In the genomic region with DNA sequence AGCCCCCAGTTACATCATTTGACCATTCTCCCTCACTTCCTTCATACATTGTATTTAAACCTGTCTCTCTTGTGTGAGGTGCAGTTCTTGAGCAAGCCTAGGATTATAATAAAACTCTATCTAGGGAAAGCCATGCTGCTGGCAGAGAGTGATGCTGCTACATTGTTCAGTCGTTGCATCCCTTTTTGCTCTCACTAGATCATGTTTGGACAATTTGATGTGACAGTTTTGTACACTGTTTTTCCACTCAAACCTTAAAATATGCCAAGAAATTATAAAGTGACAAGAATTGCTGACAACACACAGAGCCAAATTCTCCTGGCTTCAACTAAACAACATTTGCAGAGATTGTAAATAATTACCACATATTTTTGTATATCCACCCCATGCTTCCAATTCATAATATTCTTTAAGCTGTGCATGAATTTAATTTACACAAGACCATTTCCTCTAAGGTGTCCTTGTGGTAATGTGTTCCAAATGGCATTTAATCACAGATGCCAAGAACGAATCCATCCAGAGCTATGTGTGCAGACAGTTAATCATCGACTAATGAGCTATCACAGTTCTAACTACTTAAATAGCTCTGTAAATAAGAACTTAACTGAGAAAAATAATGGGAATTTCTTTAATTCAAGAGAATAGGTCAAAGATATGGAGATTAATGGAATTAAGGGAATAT, we compare ENCODE assay signal across 28 mouse cellular contexts.
DNase-seq lines count a peak whose midpoint lies in the region; ATAC-seq and TF ChIP-seq lines count a peak whose summit lies in the region.
"Had no signal": no experiment of that assay in that cellular context is flagged by ENCODE, and none has a peak within 500 bp of the region (broad histone marks: within the 10 kb centered on the region; RNA-seq: fewer than 3 reads in every experiment).

No protein-coding gene starts in this region.

- no peak for TF ChIP-seq POLR2A in brain, embryonic 14.5 days (IDR thresholded peaks at IDR 0.05; ENCODE audit: borderline replicate concordance, extremely low read depth, insufficient read depth, insufficient read length, poor library complexity, severe bottlenecking)

- no peak overlapping the region for H3K4me2 ChIP-seq in forebrain, embryonic 15.5 days (replicated peaks)
- no peak overlapping the region for H3K4me2 ChIP-seq in lung, embryonic 14.5 days
- H3K4me2 ChIP-seq in forebrain, postnatal 0 days (ENCODE audit: low read depth), result no peak overlapping the region
- H3K4me2 ChIP-seq: embryonic facial prominence, embryonic 13.5 days; hindbrain, embryonic 12.5 days; kidney, embryonic 15.5 days; limb, embryonic 13.5 days; liver, embryonic 11.5 days; neural tube, embryonic 12.5 days had no signal

- no peak overlapping the region for H3K27ac ChIP-seq in forebrain, embryonic 15.5 days (replicated peaks)
- no peak overlapping the region for H3K27ac ChIP-seq in forebrain, embryonic 10.5 days
- no peak overlapping the region for H3K27ac ChIP-seq in lung, embryonic 14.5 days (ENCODE audit: low read depth)
- no peak overlapping the region for H3K27ac ChIP-seq in forebrain, postnatal 0 days (ENCODE audit: low read depth, low read length)
- H3K27ac ChIP-seq: embryonic facial prominence, embryonic 13.5 days; hindbrain, embryonic 12.5 days; kidney, embryonic 15.5 days; limb, embryonic 13.5 days; neural tube, embryonic 12.5 days had no signal

- ATAC-seq in forebrain, embryonic 15.5 days (replicated peaks), result peak; percentile 63
- ATAC-seq in lung, embryonic 14.5 days (ENCODE audit: insufficient read depth), result peak; percentile 38; the same call in 1 of the 2 replicates
- no peak for ATAC-seq in forebrain, postnatal 0 days

- no peak for DNase-seq in forebrain, embryonic 10.5 days (ENCODE audit: extremely low spot score, low spot score)
- peak; percentile 34 for DNase-seq in lung, embryonic 14.5 days
- no peak for DNase-seq in lung, postnatal 4 days
- peak; percentile 71 for DNase-seq in brain, embryonic 14.5 days (ENCODE audit: low read depth)
- DNase-seq in forebrain, postnatal 0 days, result peak; percentile 27
- DNase-seq in adrenal gland, adult (ENCODE audit: inconsistent age in 2 of 2, low spot score in 1 of 2), result no peak
- DNase-seq: adrenal gland, adult 8-10 months; B cell, adult 2 months; cerebellum, adult 11 months; cerebellum, adult 9-11 months; embryo, embryonic 11 days; gastrocnemius, postnatal 14 days; heart, postnatal 14 days; kidney, adult 18-20 months; kidney, postnatal 36 days; lung, postnatal 36 days; midbrain, embryonic 14.5 days; thymus, adult 2 months; thymus, postnatal 4 days had no signal

- no peaks in the 10 kb centered on the region for H3K4me1 ChIP-seq in forebrain, embryonic 15.5 days
- H3K4me1 ChIP-seq in forebrain, embryonic 10.5 days, result no peaks in the 10 kb centered on the region
- no peaks in the 10 kb centered on the region for H3K4me1 ChIP-seq in lung, embryonic 14.5 days (ENCODE audit: insufficient read depth)
- no peaks in the 10 kb centered on the region for H3K4me1 ChIP-seq in forebrain, postnatal 0 days (ENCODE audit: insufficient read depth)
- H3K4me1 ChIP-seq: embryonic facial prominence, embryonic 13.5 days; hindbrain, embryonic 12.5 days; kidney, embryonic 15.5 days; limb, embryonic 13.5 days; megakaryocyte, embryonic 14.5 days; neural tube, embryonic 12.5 days had no signal

- TF ChIP-seq CTCF in lung, embryonic 14.5 days (IDR thresholded peaks at IDR 0.05; ENCODE audit: low read depth), result no peak
- TF ChIP-seq CTCF in brain, embryonic 14.5 days (IDR thresholded peaks at IDR 0.05; ENCODE audit: borderline replicate concordance, extremely low read depth, insufficient read depth, insufficient read length), result no peak
- TF ChIP-seq CTCF in forebrain, postnatal 0 days (IDR thresholded peaks at IDR 0.05; ENCODE audit: low read depth), result no peak

- H3K27me3 ChIP-seq in forebrain, embryonic 15.5 days, result no peaks in the 10 kb centered on the region
- H3K27me3 ChIP-seq in forebrain, embryonic 10.5 days (ENCODE audit: poor library complexity, severe bottlenecking), result no peaks in the 10 kb centered on the region
- no peaks in the 10 kb centered on the region for H3K27me3 ChIP-seq in lung, embryonic 14.5 days (ENCODE audit: insufficient read depth, low read length)
- no peaks in the 10 kb centered on the region for H3K27me3 ChIP-seq in forebrain, postnatal 0 days (ENCODE audit: insufficient read depth, low read length)
- H3K27me3 ChIP-seq: embryonic facial prominence, embryonic 13.5 days; hindbrain, embryonic 12.5 days; kidney, embryonic 15.5 days; limb, embryonic 13.5 days; megakaryocyte, embryonic 14.5 days; neural tube, embryonic 12.5 days had no signal

- no peak overlapping the region for H3K9ac ChIP-seq in forebrain, embryonic 15.5 days (replicated peaks)
- no peak overlapping the region for H3K9ac ChIP-seq in lung, embryonic 14.5 days
- H3K9ac ChIP-seq in forebrain, postnatal 0 days, result no peak overlapping the region
- H3K9ac ChIP-seq: embryonic facial prominence, embryonic 13.5 days; hindbrain, embryonic 12.5 days; kidney, embryonic 15.5 days; limb, embryonic 13.5 days; neural tube, embryonic 12.5 days had no signal

- H3K9me3 ChIP-seq in forebrain, embryonic 15.5 days, result no peaks in the 10 kb centered on the region
- no peaks in the 10 kb centered on the region for H3K9me3 ChIP-seq in forebrain, embryonic 10.5 days
- H3K9me3 ChIP-seq in lung, embryonic 14.5 days (ENCODE audit: low read depth, low read length), result no peaks in the 10 kb centered on the region
- no peaks in the 10 kb centered on the region for H3K9me3 ChIP-seq in forebrain, postnatal 0 days (ENCODE audit: low read length)
- H3K9me3 ChIP-seq: embryonic facial prominence, embryonic 13.5 days; hindbrain, embryonic 12.5 days; kidney, embryonic 15.5 days; limb, embryonic 13.5 days; megakaryocyte, embryonic 14.5 days; neural tube, embryonic 12.5 days had no signal

- WGBS in forebrain, embryonic 15.5 days, result 42% methylated on average over 3 of the region's 3 CpGs
- 89% methylated on average over 3 of the region's 3 CpGs for WGBS in forebrain, embryonic 10.5 days
- WGBS in lung, embryonic 14.5 days, result 32% methylated on average over 3 of the region's 3 CpGs
- 41% methylated on average over 3 of the region's 3 CpGs for WGBS in forebrain, postnatal 0 days

- H3K4me3 ChIP-seq in forebrain, embryonic 15.5 days, result no peak overlapping the region
- no peak overlapping the region for H3K4me3 ChIP-seq in forebrain, embryonic 10.5 days
- no peak overlapping the region for H3K4me3 ChIP-seq in lung, embryonic 14.5 days (ENCODE audit: low read depth, low read length)
- no peak overlapping the region for H3K4me3 ChIP-seq in forebrain, postnatal 0 days (ENCODE audit: low read depth, low read length)
- H3K4me3 ChIP-seq: embryonic facial prominence, embryonic 13.5 days; erythroblast, embryonic 14.5 days; hindbrain, embryonic 12.5 days; kidney, embryonic 15.5 days; limb, embryonic 13.5 days; megakaryocyte, embryonic 14.5 days; neural tube, embryonic 12.5 days had no signal

- H3K36me3 ChIP-seq in forebrain, embryonic 15.5 days, result no peaks in the 10 kb centered on the region
- no peaks in the 10 kb centered on the region for H3K36me3 ChIP-seq in forebrain, embryonic 10.5 days (replicated peaks)
- no peaks in the 10 kb centered on the region for H3K36me3 ChIP-seq in lung, embryonic 14.5 days (ENCODE audit: insufficient read depth)
- H3K36me3 ChIP-seq in forebrain, postnatal 0 days (ENCODE audit: insufficient read depth), result no peaks in the 10 kb centered on the region
- H3K36me3 ChIP-seq: embryonic facial prominence, embryonic 13.5 days; hindbrain, embryonic 12.5 days; kidney, embryonic 15.5 days; limb, embryonic 13.5 days; neural tube, embryonic 12.5 days had no signal

Comparison
In these comparisons a context has a peak if more than half of its experiments do, and no peak if none do; other contexts are left out.
1. DNase-seq: peak in lung, embryonic 14.5 days (single experiment), brain, embryonic 14.5 days (single experiment) and forebrain, postnatal 0 days (single experiment); none in forebrain, embryonic 10.5 days (single experiment), lung, postnatal 4 days (0 of 2) and adrenal gland, adult (0 of 2).